Mouse (Mus musculus): ENCODE results near the gene Tmcc2.

Tmcc2 gene

DNA sequence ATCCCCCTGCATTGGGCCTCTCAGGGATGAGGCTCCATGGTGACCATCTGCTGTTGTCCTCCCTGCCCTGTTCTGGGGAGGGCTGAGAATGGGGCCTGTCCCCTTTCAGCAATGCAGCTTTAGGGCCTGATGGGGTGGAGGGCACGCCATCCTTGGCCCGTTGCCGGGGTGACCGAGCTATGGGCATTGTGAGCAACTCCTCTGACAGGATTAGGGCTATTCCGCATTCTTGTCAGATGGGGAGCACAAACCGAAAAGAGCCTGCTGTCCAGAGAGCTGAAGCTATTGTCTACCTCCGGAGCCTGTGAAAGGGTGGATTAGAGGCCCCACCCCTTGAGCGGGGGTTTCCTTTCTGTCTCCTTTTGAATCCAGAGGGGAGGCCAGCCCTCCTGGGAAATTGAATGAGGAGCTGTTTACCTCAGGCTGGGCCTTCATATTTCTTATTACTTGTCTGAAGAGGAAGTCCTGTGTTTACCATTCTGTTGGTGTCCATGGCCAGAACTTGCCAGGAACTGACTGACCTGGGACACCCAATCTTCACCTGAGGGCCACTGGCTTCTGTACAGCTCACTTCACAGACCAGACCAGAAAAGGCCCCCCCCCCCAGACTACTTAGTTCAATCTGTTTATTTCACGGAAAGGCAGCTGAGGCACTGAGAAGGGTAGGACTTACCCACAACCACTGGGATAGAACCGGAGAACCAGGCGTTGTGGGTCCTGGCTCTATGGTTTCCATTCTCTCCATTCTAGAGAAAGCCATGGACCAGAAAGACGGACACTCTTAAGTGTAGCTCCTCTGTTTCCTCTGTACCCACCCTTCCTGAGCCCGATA, 68.2 kb downstream of the Tmcc2 start:
- ChIA-PET CTCF (interaction anchor here (0.6 to 2.3 kb wide), 27 partner anchors 8 to 256 kb away, joined by 3 to 19 read pairs (median 5); no protein-coding TSS in a partner anchor), POLR2A (interaction anchor here (0.6 to 2.6 kb wide), 36 partner anchors 8 to 891 kb away, joined by 3 to 19 read pairs (median 4); no protein-coding TSS in a partner anchor)

- POLR2A ChIA-PET: interaction anchor here in 3 of 4 experiments (0.5 to 2.6 kb wide), 29 partner anchors 9 to 110 kb away, joined by 3 to 19 read pairs (median 3); no protein-coding TSS in a partner anchor
- CTCF ChIA-PET: interaction anchor here in 3 of 4 experiments (0.6 to 2.3 kb wide), 21 partner anchors 9 to 199 kb away, joined by 3 to 19 read pairs (median 5); no protein-coding TSS in a partner anchor
Observed at GRCm38 (mm10) chr1:132321821-132322580, 69.1 kb downstream of the Tmcc2 start.

DNA sequence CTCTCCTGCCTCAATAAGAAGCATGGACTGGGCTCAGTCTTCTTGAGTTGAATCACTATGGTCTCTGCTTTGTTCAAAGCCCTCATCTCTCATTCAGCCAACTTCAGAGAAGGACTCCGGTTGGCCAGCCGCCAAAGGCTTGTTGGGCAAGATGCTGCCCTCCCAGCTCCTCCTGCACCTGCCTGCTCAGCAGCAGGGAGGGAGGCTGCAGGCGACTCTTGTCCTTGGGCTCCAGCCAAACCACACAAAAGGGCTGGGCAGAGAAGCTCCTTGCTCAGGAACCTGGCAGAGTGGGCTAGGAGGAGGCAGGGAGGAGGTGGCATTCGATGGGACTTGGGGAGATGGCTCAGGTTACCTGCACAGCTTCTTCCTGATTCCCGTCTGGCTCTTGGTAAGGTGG, 71.8 kb downstream of the Tmcc2 start:
- CTCF ChIA-PET: interaction anchor here (0.6 to 3.4 kb wide), 8 partner anchors 12 to 202 kb away, joined by 3 to 25 read pairs (median 4); no protein-coding TSS in a partner anchor

GRCm38 (mm10) chr1:132317894-132318863, 72.9 kb downstream of the Tmcc2 start:
- POLR2A ChIA-PET: interaction anchor here (0.6 to 4.4 kb wide), 24 partner anchors 9 to 702 kb away, joined by 3 to 32 read pairs (median 4); no protein-coding TSS in a partner anchor

More for the DNA sequence above, 71.8 kb downstream of the Tmcc2 start:
- POLR2A ChIA-PET: interaction anchor here in 3 of 4 experiments (1.0 to 4.4 kb wide), 9 partner anchors 11 to 81 kb away, joined by 3 to 32 read pairs (median 4); no protein-coding TSS in a partner anchor

DNA sequence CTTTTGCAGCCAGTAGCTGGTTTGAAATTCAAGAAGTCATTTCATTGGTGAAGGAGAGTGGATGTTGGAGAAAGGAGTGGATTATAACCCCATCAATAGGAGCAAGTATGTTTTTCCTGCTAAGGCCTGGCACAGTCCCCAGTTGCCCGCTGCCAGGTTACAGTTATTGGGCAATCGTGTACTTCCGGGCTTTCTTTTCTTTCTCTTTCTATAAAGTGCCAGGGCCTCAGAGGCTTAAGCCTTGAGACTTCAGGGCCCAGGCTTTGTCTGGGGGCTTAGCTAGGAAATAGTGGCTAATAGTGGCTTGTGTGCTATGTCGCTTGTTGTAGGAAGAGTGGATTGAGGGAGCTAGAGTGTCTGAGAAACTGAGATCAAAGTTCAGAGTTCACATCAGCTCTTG, 73.7 kb downstream of the Tmcc2 start:
- POLR2A ChIA-PET: interaction anchor here (0.6 to 4.4 kb wide), 15 partner anchors 9 to 164 kb away, joined by 3 to 32 read pairs (median 5); no protein-coding TSS in a partner anchor
- CTCF ChIA-PET: interaction anchor here (0.9 to 3.4 kb wide), 6 partner anchors 25 to 441 kb away, joined by 3 to 25 read pairs (median 4); no protein-coding TSS in a partner anchor

More at GRCm38 (mm10) chr1:132317894-132318863, 72.9 kb downstream of the Tmcc2 start:
- CTCF ChIA-PET: interaction anchor here (0.5 to 3.4 kb wide), 16 partner anchors 13 to 440 kb away, joined by 3 to 25 read pairs (median 4); no protein-coding TSS in a partner anchor

- ChIA-PET POLR2A (interaction anchor here in 3 of 4 experiments (0.6 to 4.4 kb wide), 19 partner anchors 9 to 149 kb away, joined by 3 to 32 read pairs (median 4); no protein-coding TSS in a partner anchor), CTCF (interaction anchor here (0.7 to 12.5 kb wide), 8 partner anchors 11 to 104 kb away, joined by 3 to 267 read pairs (median 7); no protein-coding TSS in a partner anchor)
Observed at GRCm38 (mm10) chr1:132316625-132316994, 74.5 kb downstream of the Tmcc2 start.

DNA sequence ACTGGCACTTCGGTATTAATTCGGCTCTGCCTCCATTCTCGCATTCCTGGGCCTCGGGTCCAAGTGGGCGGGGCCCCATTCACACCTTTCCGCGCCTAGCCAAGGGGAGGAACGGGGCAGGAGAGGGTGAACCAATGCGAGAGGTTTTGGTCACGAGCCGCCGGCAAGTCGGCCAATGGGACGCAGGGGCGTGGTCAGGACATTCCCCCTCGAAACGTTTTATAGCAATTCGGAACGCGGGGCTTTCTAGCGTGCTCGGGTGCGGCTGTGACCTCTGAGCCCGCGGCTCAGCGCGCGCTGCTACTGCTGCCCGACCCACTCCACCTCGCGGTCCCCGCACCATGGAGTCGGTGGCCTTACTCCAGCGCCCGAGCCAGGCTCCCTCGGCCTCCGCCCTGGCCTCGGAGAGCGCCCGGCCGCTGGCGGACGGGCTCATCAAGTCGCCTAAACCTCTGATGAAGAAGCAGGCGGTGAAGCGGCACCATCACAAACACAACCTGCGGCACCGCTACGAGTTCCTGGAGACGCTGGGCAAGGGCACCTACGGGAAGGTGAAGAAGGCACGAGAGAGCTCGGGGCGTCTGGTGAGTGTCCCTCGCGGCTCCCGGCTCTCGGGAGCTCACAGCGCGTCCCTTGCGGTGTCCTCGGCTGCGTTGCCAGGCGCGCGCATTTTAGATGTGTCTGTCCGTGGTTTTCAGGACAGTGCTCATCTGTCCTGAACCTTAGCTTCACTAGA, 75.0 kb downstream of the Tmcc2 start, which contains the start of gene Nuak2:
Gene Nuak2 (plus strand): TSS at position 238 of the 736 bp plus-strand sequence.
- ChIA-PET POLR2A (interaction anchor here in 3 of 4 experiments (0.6 to 4.4 kb wide), 24 partner anchors 10 to 167 kb away, joined by 3 to 32 read pairs (median 4); no protein-coding TSS in a partner anchor), CTCF (interaction anchor here (0.6 to 12.5 kb wide), 13 partner anchors 8 to 158 kb away, joined by 3 to 267 read pairs (median 4); no protein-coding TSS in a partner anchor)

- ChIA-PET POLR2A (interaction anchor here (0.6 to 2.8 kb wide), 34 partner anchors 9 to 1767 kb away, joined by 3 to 38 read pairs (median 3); partner anchors contain the start of genes Tmcc2 (in 2 of the 4) and Klhdc8a (in 1 of the 4)), CTCF (interaction anchor here (0.6 to 12.5 kb wide), 76 partner anchors 8 to 330 kb away, joined by 3 to 267 read pairs (median 4); partner anchors contain the start of genes Tmcc2 (in 2 of the 4), Dstyk (in 1 of the 4) and Klhdc8a (in 1 of the 4))
Observed at GRCm38 (mm10) chr1:132312703-132313102, 78.4 kb downstream of the Tmcc2 start.

- CTCF ChIA-PET: interaction anchor here (0.6 to 12.5 kb wide), 71 partner anchors 10 to 329 kb away, joined by 3 to 267 read pairs (median 5); partner anchors contain the start of genes Tmcc2 (in 2 of the 4), Dstyk (in 1 of the 4) and Klhdc8a (in 1 of the 4)
- POLR2A ChIA-PET: interaction anchor here (0.5 to 2.8 kb wide), 30 partner anchors 9 to 160 kb away, joined by 3 to 38 read pairs (median 3); partner anchors contain the start of gene Tmcc2 (in 1 of the 4)
Observed at GRCm38 (mm10) chr1:132312043-132312442, 79.0 kb downstream of the Tmcc2 start.

DNA sequence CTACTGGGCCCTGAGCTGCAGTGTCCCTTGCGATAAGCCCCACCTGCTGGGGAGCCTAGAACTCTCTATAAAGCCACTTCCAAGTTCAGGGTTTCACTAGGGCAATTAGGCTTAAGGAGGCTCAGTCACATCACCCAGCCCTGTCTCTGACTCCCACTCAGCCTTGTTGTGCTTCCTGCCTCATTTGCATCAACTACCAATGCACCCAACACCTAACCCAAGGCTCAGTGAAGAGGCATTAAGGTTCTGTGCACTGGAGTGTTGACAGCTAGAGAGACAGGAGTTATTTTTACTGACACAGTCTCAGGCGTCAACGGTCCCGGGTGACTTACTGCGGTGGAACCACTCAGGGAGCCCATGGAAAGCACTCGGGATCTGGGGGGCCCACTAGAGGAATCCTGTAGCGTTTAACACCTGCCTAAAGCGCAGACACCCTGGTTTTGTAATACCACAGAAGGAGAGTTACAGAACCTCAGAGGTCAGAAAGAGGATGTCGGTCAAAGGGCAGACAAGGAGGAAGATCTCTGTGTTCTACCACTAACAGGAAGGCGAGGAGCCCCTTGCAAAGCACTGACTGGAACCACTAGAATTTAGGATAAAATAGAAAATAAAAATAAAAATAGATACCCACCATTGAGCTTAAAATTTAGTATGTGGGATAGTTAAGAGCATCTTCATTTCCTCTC, 79.8 kb downstream of the Tmcc2 start:
- POLR2A ChIA-PET: interaction anchor here in 3 of 4 experiments (0.6 to 2.8 kb wide), 6 partner anchors 15 to 160 kb away, joined by 3 to 38 read pairs (median 4); no protein-coding TSS in a partner anchor
- CTCF ChIA-PET: interaction anchor here (0.7 to 12.5 kb wide), 28 partner anchors 9 to 154 kb away, joined by 3 to 267 read pairs (median 6); partner anchors contain the start of gene Tmcc2 (in 2 of the 4)

DNA sequence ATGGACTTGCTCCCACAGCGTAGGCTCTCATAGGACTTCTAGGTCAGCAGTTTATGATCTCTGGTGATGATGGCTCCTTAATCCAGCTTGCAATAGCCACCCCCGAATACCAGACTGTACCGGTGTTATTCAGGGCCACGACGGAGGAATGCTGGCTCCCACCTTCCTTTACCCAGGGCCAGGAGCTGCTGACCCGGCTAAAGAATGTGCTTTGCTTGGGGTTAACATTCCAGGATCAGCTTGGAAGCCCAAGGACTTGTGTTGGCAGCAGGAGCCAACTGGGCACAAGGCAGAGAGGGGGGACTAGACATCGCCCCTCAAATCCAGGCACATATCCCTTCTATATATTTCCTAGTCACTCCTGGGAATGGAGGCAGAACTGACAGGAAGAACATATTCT, 80.3 kb downstream of the Tmcc2 start:
- POLR2A ChIA-PET: interaction anchor here in 2 of 4 experiments (0.6 to 1.1 kb wide), 2 partner anchors 15 to 161 kb away, joined by 3 to 4 read pairs; no protein-coding TSS in a partner anchor
- CTCF ChIA-PET: interaction anchor here (0.7 to 12.5 kb wide), 11 partner anchors 8 to 137 kb away, joined by 3 to 267 read pairs (median 15); no protein-coding TSS in a partner anchor

GRCm38 (mm10) chr1:132308674-132309073, 82.4 kb downstream of the Tmcc2 start:
- ChIA-PET POLR2A (interaction anchor here in 1 of 4 experiments (1.3 kb wide), 1 partner anchor 47 kb away, joined by 3 read pairs; no protein-coding TSS in a partner anchor), CTCF (interaction anchor here in 3 of 4 experiments (0.6 to 12.5 kb wide), 9 partner anchors 7 to 419 kb away, joined by 3 to 267 read pairs (median 4); partner anchors contain the start of gene Nuak2 (in 1 of the 3))

GRCm38 (mm10) chr1:132307962-132308361, 83.1 kb downstream of the Tmcc2 start:
- ChIA-PET POLR2A (interaction anchor here in 2 of 4 experiments (1.2 to 1.3 kb wide), 2 partner anchors 37 to 47 kb away, joined by 3 to 4 read pairs; no protein-coding TSS in a partner anchor), CTCF (interaction anchor here (0.6 to 12.5 kb wide), 18 partner anchors 8 to 293 kb away, joined by 3 to 267 read pairs (median 4); partner anchors contain the start of gene Nuak2 (in 1 of the 4))

GRCm38 (mm10) chr1:132306808-132307207, 84.3 kb downstream of the Tmcc2 start:
- ChIA-PET POLR2A (interaction anchor here in 1 of 4 experiments (1.1 to 2.7 kb wide), 5 partner anchors 8 to 41 kb away, joined by 4 to 10 read pairs (median 4); no protein-coding TSS in a partner anchor), CTCF (interaction anchor here (0.5 to 12.5 kb wide), 16 partner anchors 14 to 150 kb away, joined by 3 to 267 read pairs (median 6); no protein-coding TSS in a partner anchor)

Measured in embryonic stem cell, embryonic (primary cell).